Mouse (Mus musculus) erythroid progenitor cell, adult 5-6 weeks (primary cell): ENCODE data around the gene Prm3. TPM values are rescaled to one million over a fixed set of nuclear protein-coding genes. Genes with fewer than 3 reads are reported as not detected.

Experiments
- total RNA-seq, 2 experiments: library from RNA; stranded (forward) in 1 of 2; stranded (reverse) in 1 of 2; fragments of 150-400 nt in 1 of 2; fragments of 186-747, 209-891 nt in 1 of 2; gene quantifications; 2 replicates each; pipeline versions ENCODE4 v1.2.3 to v1.2.4; 2015 to 2017; ENCODE audit warnings: low replicate concordance in 2 of 2

Gene Prm3
- total RNA-seq, 2 experiments from 2014 or later: not detected

Other genes with a start within 250 kb of the Prm3 start
- gene Dexi, start 247.9 kb downstream of the Prm3 start, total RNA-seq (2015; ENCODE audit: low replicate concordance): 2.2 and 5.4 TPM in 2 replicates
- gene Dexi, start 247.9 kb downstream of the Prm3 start, total RNA-seq (2017; ENCODE audit: low replicate concordance): 1.8 TPM in 1 of 2 replicates, not detected in the other
- gene Clec16a, start 245.6 kb downstream of the Prm3 start, total RNA-seq (2015; ENCODE audit: low replicate concordance): 6.7 and 8.6 TPM in 2 replicates
- 4.0 and 5.4 TPM in 2 replicates for gene Clec16a, start 245.6 kb downstream of the Prm3 start, total RNA-seq (2017; ENCODE audit: low replicate concordance)
- gene Socs1, start 5.4 kb downstream of the Prm3 start, total RNA-seq (2015; ENCODE audit: low replicate concordance): 0.72 TPM in 1 of 2 replicates, not detected in the other
- gene Socs1, start 5.4 kb downstream of the Prm3 start, total RNA-seq (2017; ENCODE audit: low replicate concordance): 0.08 and 1.0 TPM in 2 replicates
- gene Tnp2, start 2.3 kb downstream of the Prm3 start, total RNA-seq (2015; ENCODE audit: low replicate concordance): not detected in 2 replicates
- not detected in 2 replicates for gene Tnp2, start 2.3 kb downstream of the Prm3 start, total RNA-seq (2017; ENCODE audit: low replicate concordance)
- not detected in 2 replicates for gene Prm2, start 5.2 kb upstream of the Prm3 start, total RNA-seq (2015; ENCODE audit: low replicate concordance)
- not detected in 2 replicates for gene Prm2, start 5.2 kb upstream of the Prm3 start, total RNA-seq (2017; ENCODE audit: low replicate concordance)
- not detected in 2 replicates for gene Prm1, start 14.9 kb upstream of the Prm3 start, total RNA-seq (2015; ENCODE audit: low replicate concordance)
- not detected in 2 replicates for gene Prm1, start 14.9 kb upstream of the Prm3 start, total RNA-seq (2017; ENCODE audit: low replicate concordance)
- gene Gm11172, start 22.0 kb upstream of the Prm3 start, total RNA-seq (2015; ENCODE audit: low replicate concordance): not detected in 2 replicates
- not detected in 2 replicates for gene Gm11172, start 22.0 kb upstream of the Prm3 start, total RNA-seq (2017; ENCODE audit: low replicate concordance)
- gene Rmi2, start 44.1 kb upstream of the Prm3 start, total RNA-seq (2015; ENCODE audit: low replicate concordance): 1.3 and 3.6 TPM in 2 replicates
- gene Rmi2, start 44.1 kb upstream of the Prm3 start, total RNA-seq (2017; ENCODE audit: low replicate concordance): 2.0 and 3.2 TPM in 2 replicates